Mouse (Mus musculus) left cerebral cortex, postnatal 25 days (tissue): ENCODE data around the gene Polr2b. TPM values are rescaled to one million over a fixed set of nuclear protein-coding genes. Genes with fewer than 3 reads are reported as not detected.

Experiments used
- DNase-seq, 2 experiments: peaks; one replicate each; pipeline ENCODE4 v3.0.0; 2022; ENCODE audit warnings: low spot score in 2 of 2, mixed read lengths in 1 of 2
- intact Hi-C: fragments of 180-260 bp; cut with DNase I; formaldehyde crosslinking; loops from one replicate; pipeline ENCODE4 v1.15.1; 2025
- total RNA-seq, 2 experiments: library from RNA; stranded (reverse); gene quantifications; 2 replicates each; pipeline ENCODE4 v1.2.3; 2021

Gene Polr2b
- 10 to 100 TPM; 43.3 to 44.9 TPM for total RNA-seq

- peak; percentile 99 for DNase-seq
- intact Hi-C loops = no loop called here
Observed at GRCm38 (mm10) chr5:77309924-77310772, at the start of gene Polr2b, which contains the start of gene Noa1. Gene Polr2b, plus strand, starts transcription at chr5:77310147. Gene Noa1, minus strand, starts transcription at chr5:77310084.

- intact Hi-C loops = no loop called here
- DNase-seq = no peak
Observed at GRCm38 (mm10) chr5:77261137-77261536, 48.8 kb upstream of the Polr2b start.

- no peak for DNase-seq
Observed at GRCm38 (mm10) chr5:77262105-77262504, 47.8 kb upstream of the Polr2b start.

DNA sequence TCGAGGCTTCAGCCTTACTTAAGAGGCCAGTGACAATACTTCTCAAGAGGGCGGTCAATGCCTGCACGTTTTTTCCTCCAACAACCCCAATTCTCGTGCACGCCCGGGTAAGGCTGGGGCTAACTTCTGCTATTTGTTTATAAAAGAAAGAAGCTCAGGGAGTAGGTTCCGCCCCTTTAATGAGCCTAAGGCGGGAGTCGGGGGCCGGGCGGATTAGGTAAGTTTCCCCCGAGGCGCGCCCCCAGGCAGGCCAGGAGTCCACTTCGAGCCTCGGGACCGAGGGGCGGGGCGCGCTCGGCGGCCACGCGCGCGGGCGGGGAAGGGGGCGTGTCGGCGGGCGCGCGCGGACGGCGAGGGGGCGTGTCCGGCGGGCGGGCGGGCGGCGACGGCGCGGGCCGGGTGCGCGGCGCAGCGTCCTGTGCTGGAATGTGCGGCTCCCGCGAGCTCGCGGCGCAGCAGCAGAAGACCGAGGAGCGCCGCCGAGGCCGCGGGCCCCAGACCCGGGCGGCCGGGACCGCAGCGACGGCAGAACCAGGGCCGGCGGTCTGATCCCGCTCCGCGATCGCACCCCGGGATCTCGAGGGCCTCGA, 44.8 kb upstream of the Polr2b start, which contains the start of gene Rest:
Gene Rest, plus strand, starts transcription at position 411 of the 590 bp plus-strand sequence.
- intact Hi-C loops = no loop called here
- DNase-seq = peak; percentile 16 to 50

More at GRCm38 (mm10) chr5:77262105-77262504, 47.8 kb upstream of the Polr2b start:
- intact Hi-C loops = no loop called here

DNA sequence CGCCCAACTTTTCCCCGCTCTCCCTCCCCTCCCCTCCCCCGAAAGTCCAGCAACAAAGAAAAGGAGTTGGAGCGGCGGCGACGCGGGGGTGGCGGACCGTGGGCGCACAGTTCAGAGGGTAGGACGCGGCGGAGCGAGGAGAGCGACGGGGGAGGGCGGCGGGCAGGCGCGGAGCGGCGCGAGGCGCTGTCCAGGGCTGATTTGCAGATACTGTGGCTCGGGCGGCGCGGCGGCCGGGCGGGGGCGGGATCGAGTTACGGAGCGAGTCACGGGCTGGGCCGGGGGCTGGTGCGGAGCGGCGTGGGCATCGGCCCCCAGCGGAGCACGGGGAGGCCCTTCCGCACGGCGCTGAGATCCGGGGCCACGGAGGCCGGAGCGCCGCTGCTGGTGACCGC, 44.3 kb upstream of the Polr2b start:
- peak; percentile 14 to 42 for DNase-seq

DNA sequence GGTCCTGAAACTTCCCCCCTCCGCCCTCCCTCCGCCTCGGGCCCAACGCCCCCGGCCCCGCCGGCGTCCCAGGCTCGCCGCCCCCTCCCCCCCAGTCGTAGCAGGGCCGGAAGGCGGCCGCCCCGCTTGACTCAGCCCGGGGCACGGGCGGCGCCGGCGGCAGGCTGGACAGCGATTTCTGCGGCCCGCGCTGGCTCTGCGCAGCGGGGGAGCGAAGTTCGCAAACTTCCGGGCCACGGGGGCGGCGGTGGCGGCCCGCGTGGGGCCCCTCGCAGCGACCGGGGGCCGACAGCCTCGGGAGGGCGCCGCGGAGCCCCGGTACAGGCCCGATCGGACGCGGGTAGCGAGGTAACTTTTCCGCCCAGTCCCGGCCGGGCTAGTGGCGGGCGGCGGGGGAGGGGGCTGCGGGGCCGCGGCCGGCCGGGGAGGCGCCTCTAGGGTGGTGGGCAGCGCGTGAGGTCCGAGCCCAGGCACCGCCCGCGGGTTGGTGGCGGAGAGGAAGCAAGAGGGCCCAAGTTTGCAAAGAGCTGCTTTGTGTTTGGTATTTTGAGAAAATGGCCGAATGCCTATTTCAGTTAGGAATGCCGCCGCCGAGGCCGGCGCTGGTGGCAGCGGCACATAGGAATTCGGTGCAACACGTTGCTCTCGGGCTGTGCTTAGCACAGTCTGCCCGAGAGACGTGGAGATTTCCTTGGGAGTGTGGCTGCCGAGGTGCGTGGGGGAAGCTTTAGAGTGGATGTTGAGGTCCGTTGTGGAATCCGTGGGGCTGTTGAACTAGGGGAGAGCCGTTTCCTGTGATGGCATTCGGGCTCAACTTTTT, 43.7 kb upstream of the Polr2b start:
- intact Hi-C loops = no loop called here
- peak; percentile 35 to 45 for DNase-seq

More for the DNA sequence above, 44.3 kb upstream of the Polr2b start:
- intact Hi-C loops = no loop called here

DNA sequence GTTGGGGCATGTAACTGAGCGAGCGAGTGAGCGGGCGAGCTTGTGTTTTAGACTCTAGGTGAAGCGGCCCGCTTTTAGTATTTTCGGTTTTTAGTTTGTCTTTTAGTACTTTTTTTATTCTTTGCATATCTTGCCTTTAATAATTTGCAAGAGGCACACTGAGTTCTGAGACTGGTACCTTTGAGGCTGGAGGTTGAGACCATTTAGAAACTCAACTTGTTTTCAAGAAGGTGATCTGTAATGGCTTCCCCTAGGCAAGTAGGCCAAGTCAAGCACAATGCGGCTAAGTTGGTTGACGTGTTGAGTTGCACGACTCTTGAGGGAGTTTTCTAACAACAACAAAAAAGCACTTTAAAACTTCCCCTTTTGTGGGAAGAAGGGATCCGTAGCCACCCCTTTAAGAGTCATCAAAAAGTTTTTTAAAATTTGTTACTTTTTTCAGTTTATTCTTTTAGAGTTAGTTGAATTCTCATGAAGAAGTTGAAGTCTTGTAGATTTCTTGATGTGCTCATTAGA, 43.0 kb upstream of the Polr2b start:
- intact Hi-C loops = no loop called here

DNA sequence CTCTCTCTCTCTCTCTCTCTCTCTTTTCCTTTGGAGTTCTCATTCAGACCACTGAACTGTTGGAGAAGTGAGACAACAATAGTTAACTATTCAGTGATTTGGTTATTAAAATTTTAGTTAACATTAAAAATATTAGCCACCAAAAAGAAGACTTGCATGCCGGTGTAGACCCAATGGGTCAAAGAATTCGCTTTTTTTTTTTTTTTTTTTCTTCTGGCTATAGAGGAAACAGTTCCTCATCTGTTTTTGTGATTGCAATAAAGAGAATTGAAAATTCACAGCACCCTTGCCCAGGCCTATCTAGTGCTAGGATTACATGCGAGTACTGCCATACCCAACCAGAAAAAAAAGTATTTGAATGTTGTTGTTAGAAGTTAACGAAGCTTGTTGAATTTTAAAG, 42.5 kb upstream of the Polr2b start:
- intact Hi-C loops = no loop called here
- DNase-seq = no peak

More for the DNA sequence above, 43.0 kb upstream of the Polr2b start:
- no peak for DNase-seq

DNA sequence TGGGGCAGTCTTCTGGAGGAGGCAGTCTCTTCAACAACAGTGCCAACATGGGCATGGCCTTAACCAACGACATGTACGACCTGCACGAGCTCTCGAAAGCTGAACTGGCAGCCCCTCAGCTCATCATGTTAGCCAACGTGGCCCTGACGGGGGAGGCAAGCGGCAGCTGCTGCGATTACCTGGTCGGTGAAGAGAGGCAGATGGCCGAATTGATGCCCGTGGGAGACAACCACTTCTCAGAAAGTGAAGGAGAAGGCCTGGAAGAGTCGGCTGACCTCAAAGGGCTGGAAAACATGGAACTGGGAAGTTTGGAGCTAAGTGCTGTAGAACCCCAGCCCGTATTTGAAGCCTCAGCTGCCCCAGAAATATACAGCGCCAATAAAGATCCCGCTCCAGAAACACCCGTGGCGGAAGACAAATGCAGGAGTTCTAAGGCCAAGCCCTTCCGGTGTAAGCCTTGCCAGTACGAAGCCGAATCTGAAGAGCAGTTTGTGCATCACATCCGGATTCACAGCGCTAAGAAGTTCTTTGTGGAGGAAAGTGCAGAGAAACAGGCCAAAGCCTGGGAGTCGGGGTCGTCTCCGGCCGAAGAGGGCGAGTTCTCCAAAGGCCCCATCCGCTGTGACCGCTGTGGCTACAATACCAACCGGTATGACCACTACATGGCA, 41.9 kb upstream of the Polr2b start:
- intact Hi-C loops = no loop called here
- DNase-seq = no peak

DNA sequence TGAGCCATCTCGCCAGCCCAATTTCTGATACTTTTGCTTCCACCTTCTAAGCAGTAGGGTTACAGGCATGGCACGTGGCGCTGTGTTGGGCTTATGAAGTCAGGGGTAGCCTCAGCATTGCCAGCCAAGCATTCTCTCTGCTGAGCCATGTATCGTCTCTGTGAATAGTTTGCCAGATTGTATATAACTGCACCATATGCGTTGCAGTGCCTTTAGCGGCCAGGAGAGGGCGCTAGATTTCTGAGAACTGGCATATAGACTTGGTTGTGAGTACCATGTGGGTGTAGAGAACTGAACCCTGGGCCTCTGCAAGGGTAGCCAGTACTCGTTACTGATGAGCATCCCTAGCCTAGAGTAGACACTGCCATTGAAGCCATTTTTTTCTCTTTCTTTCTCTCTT, 40.5 kb upstream of the Polr2b start:
- intact Hi-C loops = no loop called here
- no peak for DNase-seq

DNA sequence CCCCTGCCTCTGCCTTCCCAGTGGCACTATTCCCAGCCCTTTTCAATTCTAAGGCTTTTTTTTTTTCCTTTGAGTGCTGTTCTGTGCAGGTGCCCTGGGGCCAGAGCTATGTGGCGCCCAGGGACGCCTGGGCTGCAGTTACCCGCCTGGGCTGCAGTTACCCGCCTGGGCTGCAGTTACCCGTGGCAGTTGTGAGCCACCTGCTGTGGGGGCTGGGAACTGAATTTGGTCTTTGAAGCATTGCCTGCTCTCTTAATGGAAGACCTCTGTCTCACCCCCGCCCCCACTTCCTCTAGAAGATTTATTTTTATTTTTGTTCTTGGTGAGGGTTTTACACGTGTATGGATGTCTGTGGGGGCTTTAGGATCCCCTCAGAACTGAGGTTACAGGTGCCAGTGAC, 36.8 kb upstream of the Polr2b start:
- intact Hi-C loops = no loop called here
- DNase-seq = no peak

GRCm38 (mm10) chr5:77275950-77276349, 34.0 kb upstream of the Polr2b start:
- no peak for DNase-seq
- intact Hi-C loops = no loop called here

DNA sequence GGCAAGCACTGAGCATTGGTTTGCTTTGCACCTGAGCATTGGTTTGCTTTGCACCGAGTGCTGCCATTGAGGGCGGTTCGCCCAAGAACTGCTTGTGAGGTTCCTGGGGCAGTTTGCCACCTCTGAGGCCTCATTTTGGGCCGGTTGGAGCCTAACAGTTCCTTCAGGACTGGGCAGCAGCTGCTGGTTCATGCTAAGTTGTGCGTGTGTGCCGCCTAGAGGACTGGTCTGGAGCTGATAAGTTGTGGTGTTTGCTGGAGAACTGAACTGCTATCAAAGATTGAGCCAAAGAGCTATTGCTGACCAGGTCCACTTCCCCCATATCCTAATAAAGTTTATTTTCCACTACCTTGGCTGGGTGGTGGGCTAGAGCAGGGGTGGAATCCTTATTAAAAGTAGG, 32.7 kb upstream of the Polr2b start:
- DNase-seq = no peak
- intact Hi-C loops = no loop called here

- intact Hi-C loops = no loop called here
- DNase-seq = no peak
Observed at GRCm38 (mm10) chr5:77281518-77282174, 28.3 kb upstream of the Polr2b start.

GRCm38 (mm10) chr5:77282242-77282641, 27.7 kb upstream of the Polr2b start:
- intact Hi-C loops = no loop called here
- DNase-seq = no peak

- intact Hi-C loops = no loop called here
- DNase-seq = no peak
Observed at GRCm38 (mm10) chr5:77285685-77286084, 24.3 kb upstream of the Polr2b start.

DNA sequence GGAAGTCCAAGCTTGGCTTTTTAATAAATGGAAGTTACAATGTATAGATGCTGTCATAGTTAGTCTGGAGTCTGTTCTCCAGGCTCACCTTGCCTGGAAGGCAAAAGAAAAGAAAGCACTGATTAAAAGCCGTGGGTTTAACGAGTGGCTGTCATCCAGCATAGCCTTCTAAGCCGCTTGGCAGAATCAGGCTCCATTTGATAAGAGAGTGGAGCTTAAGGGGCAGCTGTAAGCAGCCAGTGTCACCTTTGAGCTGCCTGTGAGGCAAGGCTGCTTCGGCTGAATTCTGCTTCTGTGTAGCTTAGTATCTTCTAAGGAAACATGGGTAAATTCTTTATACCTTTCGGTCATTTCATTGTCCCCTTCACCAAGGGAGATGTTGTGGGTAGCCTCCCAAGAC, 23.0 kb upstream of the Polr2b start:
- intact Hi-C loops = no loop called here
- DNase-seq = no peak

DNA sequence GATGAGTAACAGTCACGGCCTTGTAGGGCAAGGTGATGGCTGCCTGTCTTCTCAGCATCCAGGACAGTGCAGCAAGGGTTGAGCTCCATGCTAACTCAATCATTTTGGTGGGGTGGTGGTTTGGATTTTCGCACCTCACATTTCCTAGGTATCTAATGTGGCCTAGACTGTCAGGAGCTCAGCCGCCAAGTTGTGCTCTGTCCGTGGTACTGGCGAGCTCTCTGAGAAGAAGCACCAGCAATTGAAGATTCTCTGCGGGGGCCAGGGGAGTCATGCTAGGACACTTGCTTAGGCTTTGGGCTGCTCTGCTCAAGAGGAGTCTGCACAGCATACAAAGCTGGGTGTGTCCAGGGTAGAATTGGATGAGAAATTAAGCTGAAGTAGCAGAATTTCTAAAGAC, 22.0 kb upstream of the Polr2b start:
- no peak for DNase-seq
- intact Hi-C loops = no loop called here

- intact Hi-C loops = no loop called here
- DNase-seq = no peak
Observed at GRCm38 (mm10) chr5:77289686-77290085, 20.3 kb upstream of the Polr2b start.
